Mouse (Mus musculus) small intestine, adult 2 months (tissue): ENCODE results near the gene Masp1. TPM values are rescaled to one million over a fixed set of nuclear protein-coding genes. Genes with fewer than 3 reads are reported as not detected.

ENCODE experiments used
- H3K27ac ChIP-seq: fragments of 200-500 bp; 2 replicates; pipeline ENCODE4 v1.5.1; 2012; ENCODE audit warnings: low read depth, low read length, control low read depth, inconsistent platforms; ENCODE audit not compliant: insufficient read depth
- H3K27me3 ChIP-seq: fragments of 200-500 bp; 2 replicates; pipeline ENCODE4 v1.6.1; 2012; ENCODE audit warnings: mild to moderate bottlenecking, moderate library complexity, low read length, inconsistent platforms; ENCODE audit not compliant: control insufficient read depth, insufficient read depth
- H3K36me3 ChIP-seq: fragments of 200-500 bp; 2 replicates; pipeline ENCODE4 v1.6.1; 2012; ENCODE audit warnings: mild to moderate bottlenecking, low read length, control low read depth, inconsistent platforms; ENCODE audit not compliant: control insufficient read depth, insufficient read depth
- H3K4me1 ChIP-seq: fragments of 200-500 bp; 2 replicates; pipeline ENCODE4 v1.6.1; 2012; ENCODE audit warnings: low read length, inconsistent platforms, mixed read lengths; ENCODE audit not compliant: control insufficient read depth, insufficient read depth, insufficient read length
- H3K4me3 ChIP-seq: fragments of 200-500 bp; 2 replicates; pipeline ENCODE4 v1.5.1; 2012; ENCODE audit warnings: low read depth, mild to moderate bottlenecking, control low read depth, inconsistent platforms, low read length, moderate library complexity
- CTCF ChIP-seq: fragments of 200-500 bp; IDR thresholded peaks from 2 replicates; pipeline ENCODE4 v1.5.1; 2012; ENCODE audit warnings: low read depth, mild to moderate bottlenecking, control low read depth, inconsistent platforms, low read length, moderate library complexity, mixed read lengths; ENCODE audit not compliant: insufficient replicate concordance, insufficient read length; ENCODE audit errors: extremely low read depth
- POLR2A ChIP-seq: fragments of 200-500 bp; IDR thresholded peaks from 2 replicates; pipeline ENCODE4 v1.6.1; 2012; ENCODE audit warnings: low read depth, mild to moderate bottlenecking, control low read depth, inconsistent platforms, low read length, moderate library complexity
- WGBS: fragments of 180-500 bp; shearing (Covaris S2); methylation state at CpG from one replicate; pipeline ENCODE4 v1.1.7; 2018; 5-methylcytosine and 5-hydroxymethylcytosine counted together
- polyA plus RNA-seq: library from polyadenylated mRNA; depleted of rRNA; stranded (reverse); fragments of >200 nt; gene quantifications from 2 replicates; pipeline ENCODE4 v1.2.3, GENCODE M21; 2012

Masp1 gene
- polyA plus RNA-seq, 1 experiment: 0.53 TPM

DNA sequence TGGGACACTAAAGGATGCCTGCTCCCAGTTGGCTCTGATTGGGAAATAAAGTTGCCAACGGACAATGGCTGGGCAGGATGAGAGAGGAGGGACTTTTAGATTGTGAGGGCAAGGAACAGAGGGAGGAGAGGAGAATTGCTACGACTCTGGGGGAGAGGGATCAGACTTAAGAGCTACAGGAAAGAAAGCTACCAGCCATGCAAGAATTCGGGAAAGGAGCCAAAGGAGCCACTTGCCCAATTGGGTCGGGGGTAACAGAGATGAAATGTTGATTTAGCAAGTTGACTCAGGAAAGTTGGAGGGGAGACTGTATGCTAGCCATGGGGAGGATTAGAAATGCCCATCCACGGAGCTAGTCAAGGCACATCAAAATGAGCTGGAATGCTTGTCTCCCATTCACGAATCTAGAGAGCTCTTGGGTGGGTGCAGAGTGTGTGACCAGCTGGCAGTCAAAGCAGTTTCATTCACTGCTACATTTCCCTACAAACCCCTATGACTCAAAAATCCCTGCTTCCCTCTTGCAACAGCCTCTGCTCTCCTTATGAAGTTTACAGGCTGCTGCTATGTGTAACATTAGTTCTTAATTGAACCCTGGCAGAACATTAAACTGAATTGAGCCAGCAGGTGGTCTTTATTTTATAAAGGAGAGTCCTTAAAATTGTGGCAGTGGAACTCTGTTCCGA, 61.6 kb downstream of the Masp1 start:
- Histone ChIP-seq H3K27ac (no peak overlapping the region), H3K4me3 (no peak overlapping the region), H3K36me3 (no peaks in the 10 kb centered on the region), H3K4me1 (no peaks in the 10 kb centered on the region), H3K27me3 (no peaks in the 10 kb centered on the region; the same call in 1 of the 2 replicates)
- TF ChIP-seq CTCF: no peak
- no peak for TF ChIP-seq POLR2A
- WGBS: 55% methylated on average over 7 of the region's 7 CpGs

DNA sequence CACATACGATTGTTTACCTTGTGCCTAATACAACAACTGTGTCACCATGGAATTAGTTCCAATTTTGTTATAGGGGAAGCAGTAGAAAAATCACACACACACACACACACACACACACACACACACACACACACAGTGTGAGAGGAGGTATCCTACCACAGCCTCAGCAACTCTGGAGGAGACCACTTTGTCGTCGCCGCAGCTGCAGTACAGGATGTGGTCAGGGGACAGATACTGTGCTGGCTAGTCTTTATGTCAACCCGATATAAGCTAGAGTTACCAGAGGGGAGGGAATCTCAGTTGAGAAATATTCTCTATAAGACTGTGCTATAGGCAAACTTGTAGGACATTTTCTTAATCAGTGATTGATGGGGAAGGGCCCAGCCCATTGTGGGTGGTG, 63.3 kb downstream of the Masp1 start:
- 85% methylated on average over 5 of the region's 5 CpGs for WGBS
- no peaks in the 10 kb centered on the region for H3K4me1 ChIP-seq
- TF ChIP-seq POLR2A (no peak), CTCF (no peak)
- H3K27me3 ChIP-seq: no peaks in the 10 kb centered on the region; the same call in 1 of the 2 replicates
- H3K27ac ChIP-seq: no peak overlapping the region
- no peak overlapping the region for H3K4me3 ChIP-seq
- no peaks in the 10 kb centered on the region for H3K36me3 ChIP-seq

DNA sequence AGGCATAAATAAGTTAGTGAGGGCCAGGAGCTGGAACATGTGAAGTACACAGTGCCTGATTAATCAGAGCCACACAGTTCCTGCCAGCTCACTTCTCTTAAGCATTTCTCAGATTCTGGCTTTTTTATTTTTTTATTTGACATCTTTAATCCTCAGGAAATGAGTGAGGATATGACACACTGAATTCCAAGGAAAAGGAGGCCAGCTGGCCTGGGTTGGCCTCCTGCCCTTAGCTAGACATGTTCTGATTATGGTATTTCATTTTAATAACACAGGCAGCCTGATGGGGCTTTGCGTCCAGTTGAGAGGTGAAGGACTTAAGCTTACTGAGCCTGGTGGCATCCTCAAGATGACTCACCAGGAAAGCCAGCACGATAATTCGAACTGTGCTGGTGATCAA, 64.1 kb downstream of the Masp1 start:
- TF ChIP-seq CTCF (no peak), POLR2A (no peak)

DNA sequence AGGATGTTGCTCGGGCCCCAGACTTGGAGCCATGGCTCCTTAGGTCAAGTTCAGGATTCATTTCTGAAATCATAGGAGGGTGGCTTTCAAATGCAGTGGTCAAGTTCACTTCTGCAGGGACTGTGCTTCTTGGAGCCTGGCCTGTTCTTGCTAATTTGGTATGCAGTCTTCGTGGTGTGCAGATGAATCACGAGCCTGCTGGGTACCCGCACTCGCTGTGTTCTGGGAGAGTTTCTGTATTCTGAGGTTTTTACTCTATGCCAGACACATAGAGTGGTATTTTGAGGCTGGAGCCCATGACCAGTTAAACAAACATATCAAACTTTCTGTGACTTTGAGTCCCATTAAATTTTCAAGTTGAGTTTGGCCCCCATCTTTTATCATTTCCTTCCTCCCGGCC, 66.2 kb downstream of the Masp1 start:
- Histone ChIP-seq H3K36me3 (no peaks in the 10 kb centered on the region), H3K4me1 (no peaks in the 10 kb centered on the region), H3K27ac (no peak overlapping the region), H3K4me3 (no peak overlapping the region), H3K27me3 (no peaks in the 10 kb centered on the region; the same call in 1 of the 2 replicates)
- no peak for TF ChIP-seq CTCF
- TF ChIP-seq POLR2A: no peak
- WGBS: 77% methylated on average over 6 of the region's 6 CpGs

More for the DNA sequence above, 64.1 kb downstream of the Masp1 start:
- Histone ChIP-seq H3K4me3 (no peak overlapping the region), H3K36me3 (no peaks in the 10 kb centered on the region), H3K27me3 (no peaks in the 10 kb centered on the region; the same call in 1 of the 2 replicates), H3K4me1 (no peaks in the 10 kb centered on the region), H3K27ac (no peak overlapping the region)
- 55% methylated on average over 3 of the region's 3 CpGs for WGBS

DNA sequence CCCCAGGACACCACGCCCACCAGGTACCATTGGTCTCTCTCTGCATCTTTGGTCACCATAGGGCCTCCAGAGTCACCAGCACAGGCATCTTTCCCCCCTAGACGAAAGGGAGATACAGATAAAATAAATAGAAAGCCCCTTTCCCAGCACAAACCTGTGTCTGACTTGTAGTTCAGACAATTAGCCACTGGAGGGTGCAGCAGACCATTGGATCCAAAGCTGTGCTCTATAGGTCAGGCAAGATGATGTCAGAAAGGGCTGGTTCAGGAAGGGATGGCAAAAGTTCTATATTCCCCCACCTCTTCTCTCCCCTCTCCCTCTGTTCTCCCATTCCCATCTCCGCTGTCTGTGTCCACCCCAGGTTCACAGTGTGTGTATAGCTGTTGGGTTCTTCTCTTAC, 68.1 kb downstream of the Masp1 start:
- WGBS: 23% methylated on average over 3 of the region's 3 CpGs
- no peaks in the 10 kb centered on the region for H3K36me3 ChIP-seq
- H3K27ac ChIP-seq: no peak overlapping the region
- no peak overlapping the region for H3K4me3 ChIP-seq
- TF ChIP-seq POLR2A (no peak), CTCF (peak; percentile 34; the same call in 1 of the 2 replicates)
- no peaks in the 10 kb centered on the region for H3K27me3 ChIP-seq
- no peaks in the 10 kb centered on the region for H3K4me1 ChIP-seq

DNA sequence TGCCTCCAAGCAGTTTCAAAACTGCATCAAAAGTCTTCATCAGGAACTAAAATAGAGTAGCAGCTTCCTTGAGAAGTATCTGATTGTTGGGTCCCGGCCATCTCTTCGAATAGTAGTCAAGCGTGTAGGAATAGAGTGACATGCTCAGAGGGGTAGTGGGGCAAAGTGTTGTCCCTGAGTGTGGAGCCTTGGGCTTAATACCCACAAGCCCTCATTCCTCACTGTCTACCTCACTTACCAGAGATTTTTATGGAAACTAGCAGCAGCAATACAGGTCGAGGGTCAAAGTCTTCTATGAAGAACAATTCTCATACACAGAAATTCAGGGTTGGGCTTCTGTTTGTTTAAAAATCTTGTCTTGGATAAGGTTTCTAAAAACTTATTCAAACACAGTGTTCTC, 69.8 kb downstream of the Masp1 start:
- Histone ChIP-seq H3K36me3 (no peaks in the 10 kb centered on the region), H3K4me3 (no peak overlapping the region), H3K27ac (no peak overlapping the region), H3K4me1 (no peaks in the 10 kb centered on the region), H3K27me3 (no peaks in the 10 kb centered on the region)
- WGBS: 65% methylated on average over 4 of the region's 4 CpGs
- TF ChIP-seq POLR2A (no peak), CTCF (no peak)

GRCm38 (mm10) chr16:23449946-23450345, 70.7 kb downstream of the Masp1 start:
- Histone ChIP-seq H3K4me3 (no peak overlapping the region), H3K4me1 (no peaks in the 10 kb centered on the region), H3K36me3 (no peaks in the 10 kb centered on the region), H3K27me3 (no peaks in the 10 kb centered on the region), H3K27ac (no peak overlapping the region)
- TF ChIP-seq CTCF (no peak), POLR2A (no peak)
- 76% methylated on average over 2 of the region's 2 CpGs for WGBS
